Mouse (Mus musculus): ENCODE measurements around the gene Retreg2.

The Retreg2 gene

GRCm38 (mm10) chr1:75168472-75169464 is 26.2 kb downstream of the Retreg2 start, which contains the start of gene Zfand2b:
Zfand2b (plus strand) TSS chr1:75168646.
- DNase-seq (ENCODE audit: low read depth), result peak; percentile 97

GRCm38 (mm10) chr1:75179334-75180104 is 36.9 kb downstream of the Retreg2 start:
- DNase-seq (ENCODE audit: low read depth), result peak; percentile 91

- DNase-seq (ENCODE audit: low read depth), result peak; percentile 92
Measured at GRCm38 (mm10) chr1:75180105-75180590, 37.6 kb downstream of the Retreg2 start, which contains the start of gene Abcb6. Abcb6 (minus strand) TSS chr1:75180392.

GRCm38 (mm10) chr1:75180741-75181140 is 38.2 kb downstream of the Retreg2 start:
- DNase-seq (ENCODE audit: low read depth), result no peak

- DNase-seq (ENCODE audit: low read depth), result no peak
Measured at GRCm38 (mm10) chr1:75181377-75181870, 38.8 kb downstream of the Retreg2 start.

GRCm38 (mm10) chr1:75182160-75182559 is 39.6 kb downstream of the Retreg2 start:
- DNase-seq (ENCODE audit: low read depth), result peak; percentile 17

- no peak for DNase-seq (ENCODE audit: low read depth)
Measured at GRCm38 (mm10) chr1:75185495-75185894, 42.9 kb downstream of the Retreg2 start.

GRCm38 (mm10) chr1:75187126-75187525 is 44.5 kb downstream of the Retreg2 start:
- DNase-seq (ENCODE audit: low read depth), result peak; percentile 91

GRCm38 (mm10) chr1:75187914-75188483 is 45.4 kb downstream of the Retreg2 start:
- peak; percentile 99 for DNase-seq (ENCODE audit: low read depth)

- DNase-seq (ENCODE audit: low read depth), result peak; percentile 19
Measured at GRCm38 (mm10) chr1:75190577-75190976, 48.0 kb downstream of the Retreg2 start.

GRCm38 (mm10) chr1:75191258-75191621 is 48.7 kb downstream of the Retreg2 start:
- no peak for DNase-seq (ENCODE audit: low read depth)

- peak; percentile 99 for DNase-seq (ENCODE audit: low read depth)
Measured at GRCm38 (mm10) chr1:75191622-75192402, 49.2 kb downstream of the Retreg2 start, which contains the start of the genes Ankzf1 and Atg9a. Ankzf1 (plus strand) TSS chr1:75192151. Atg9a (minus strand) TSS chr1:75192196.

GRCm38 (mm10) chr1:75192452-75192851 is 49.9 kb downstream of the Retreg2 start:
- peak; percentile 90 for DNase-seq (ENCODE audit: low read depth)
